Mouse (Mus musculus) lung, embryonic 14.5 days (tissue): ENCODE results near the gene Ank3. TPM values are rescaled to one million over a fixed set of nuclear protein-coding genes. Genes with fewer than 3 reads are reported as not detected.

Source experiments
- ATAC-seq: fragments of 200-750 bp; cut with Nextera tagmentation; 2 replicates; pipeline ENCODE4 v1.8.0; 2017; ENCODE audit warnings: mild to moderate bottlenecking, moderate TSS enrichment, moderate library complexity; ENCODE audit not compliant: insufficient read depth
- DNase-seq: peaks from one replicate; pipeline ENCODE4 v3.0.0-alpha.2; 2015
- H3K27ac ChIP-seq: fragments of 300-500 bp; sonication (generic); 2 replicates; pipeline ENCODE4 v1.5.1; 2014; ENCODE audit warnings: low read depth, mild to moderate bottlenecking, moderate library complexity
- H3K27me3 ChIP-seq: fragments of 300-500 bp; sonication (generic); 2 replicates; pipeline ENCODE4 v1.6.1; 2014; ENCODE audit warnings: low read length, control low read depth; ENCODE audit not compliant: insufficient read depth
- H3K36me3 ChIP-seq: fragments of 300-500 bp; sonication (generic); 2 replicates; pipeline ENCODE4 v1.6.1; 2014; ENCODE audit warnings: control low read depth; ENCODE audit not compliant: insufficient read depth
- H3K4me1 ChIP-seq: fragments of 300-500 bp; sonication (generic); 2 replicates; pipeline ENCODE4 v1.6.1; 2014; ENCODE audit warnings: antibody characterized with exemption, control low read depth; ENCODE audit not compliant: insufficient read depth
- H3K4me2 ChIP-seq: fragments of 300-500 bp; sonication (generic); 2 replicates; pipeline ENCODE4 v1.6.1; 2014; ENCODE audit warnings: mild to moderate bottlenecking
- H3K4me3 ChIP-seq: fragments of 300-500 bp; sonication (generic); 2 replicates; pipeline ENCODE4 v1.5.1; 2014; ENCODE audit warnings: low read depth, low read length
- H3K9ac ChIP-seq: fragments of 300-500 bp; sonication (generic); 2 replicates; pipeline ENCODE4 v1.6.1; 2014
- H3K9me3 ChIP-seq: fragments of 300-500 bp; sonication (generic); 2 replicates; pipeline ENCODE4 v1.6.1; 2016; ENCODE audit warnings: low read depth, low read length, control low read depth
- CTCF ChIP-seq: IDR thresholded peaks from 2 replicates; pipeline ENCODE4 v1.5.1; 2016; ENCODE audit warnings: antibody characterized with exemption, low read depth
- WGBS: fragments of 180-500 bp; shearing (Covaris S2); extraction: QIAGEN DNeasy Blood & Tissue Kit; methylation state at CpG from one replicate; pipeline ENCODE4 v1.1.7; 2014; 5-methylcytosine and 5-hydroxymethylcytosine counted together
- polyA plus RNA-seq: library from polyadenylated mRNA; unstranded; fragments of >200 nt; fragmentation: Nextera tagmentation; extraction: Ambion mirVana; gene quantifications from 2 replicates; pipeline ENCODE4 v1.2.1, GENCODE M21; 2014

The Ank3 gene
- polyA plus RNA-seq, 1 experiment from 2014 or later, result 16.2 TPM

GRCm38 (mm10) chr10:69941001-69941400 lies 542.4 kb downstream of the Ank3 start:
- Histone ChIP-seq H3K27ac (no peak overlapping the region), H3K4me2 (no peak overlapping the region), H3K4me1 (no peaks in the 10 kb centered on the region), H3K27me3 (no peaks in the 10 kb centered on the region), H3K36me3 (no peaks in the 10 kb centered on the region), H3K9me3 (no peaks in the 10 kb centered on the region), H3K9ac (no peak overlapping the region), H3K4me3 (no peak overlapping the region)
- 92% methylated on average over 7 of the region's 7 CpGs for WGBS
- no peak for TF ChIP-seq CTCF
- ATAC-seq, result no peak
- no peak for DNase-seq

DNA sequence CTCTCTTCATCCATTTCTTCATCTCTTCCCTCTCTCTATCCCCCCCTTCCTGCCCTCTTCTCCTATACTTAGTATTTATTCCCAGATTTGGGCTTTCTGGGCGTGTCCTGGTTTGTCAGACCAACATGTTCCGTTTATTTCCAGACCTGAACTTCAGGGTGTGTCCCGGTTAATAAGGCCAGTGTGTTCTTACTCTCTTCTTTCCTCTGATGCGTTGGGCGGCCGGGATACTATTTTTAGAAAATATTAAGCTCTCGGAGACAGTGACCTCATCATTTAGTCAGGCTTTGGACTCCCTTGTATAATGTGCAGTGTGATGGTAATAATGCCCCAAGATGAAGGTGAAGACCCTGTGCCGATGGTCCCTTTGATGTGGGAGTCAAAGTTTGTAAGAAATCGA lies 546.3 kb downstream of the Ank3 start:
- Histone ChIP-seq H3K27me3 (no peaks in the 10 kb centered on the region), H3K4me2 (no peak overlapping the region), H3K4me3 (no peak overlapping the region), H3K9ac (no peak overlapping the region), H3K9me3 (no peaks in the 10 kb centered on the region), H3K4me1 (no peaks in the 10 kb centered on the region), H3K27ac (no peak overlapping the region), H3K36me3 (no peaks in the 10 kb centered on the region)
- WGBS, result 69% methylated on average over 9 of the region's 9 CpGs
- no peak for TF ChIP-seq CTCF
- ATAC-seq (no peak), DNase-seq (no peak)

DNA sequence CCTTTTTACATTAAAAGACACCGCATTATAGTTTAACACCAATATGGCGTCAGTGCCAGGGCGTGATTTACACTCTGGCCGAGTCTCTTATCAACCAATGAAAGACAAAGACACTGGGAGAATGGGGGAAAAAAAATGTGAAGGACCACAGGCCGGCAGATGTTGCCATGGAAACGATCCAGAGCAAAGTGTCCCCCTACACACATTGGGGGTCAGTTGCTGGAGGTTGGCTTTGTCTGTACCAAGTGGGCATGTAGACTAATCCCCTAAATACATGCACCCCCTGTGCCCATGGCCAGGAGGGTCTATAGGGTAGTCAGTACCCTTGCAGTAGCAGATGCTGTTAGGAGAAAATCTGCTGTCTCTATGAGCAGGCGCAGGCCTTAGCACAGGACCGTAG lies 547.3 kb downstream of the Ank3 start:
- ATAC-seq (no peak), DNase-seq (no peak)
- Histone ChIP-seq H3K9me3 (no peaks in the 10 kb centered on the region), H3K36me3 (no peaks in the 10 kb centered on the region), H3K4me3 (no peak overlapping the region), H3K27me3 (no peaks in the 10 kb centered on the region), H3K4me1 (no peaks in the 10 kb centered on the region), H3K27ac (no peak overlapping the region), H3K9ac (no peak overlapping the region), H3K4me2 (no peak overlapping the region)
- 71% methylated on average over 8 of the region's 8 CpGs for WGBS
- no peak for TF ChIP-seq CTCF

DNA sequence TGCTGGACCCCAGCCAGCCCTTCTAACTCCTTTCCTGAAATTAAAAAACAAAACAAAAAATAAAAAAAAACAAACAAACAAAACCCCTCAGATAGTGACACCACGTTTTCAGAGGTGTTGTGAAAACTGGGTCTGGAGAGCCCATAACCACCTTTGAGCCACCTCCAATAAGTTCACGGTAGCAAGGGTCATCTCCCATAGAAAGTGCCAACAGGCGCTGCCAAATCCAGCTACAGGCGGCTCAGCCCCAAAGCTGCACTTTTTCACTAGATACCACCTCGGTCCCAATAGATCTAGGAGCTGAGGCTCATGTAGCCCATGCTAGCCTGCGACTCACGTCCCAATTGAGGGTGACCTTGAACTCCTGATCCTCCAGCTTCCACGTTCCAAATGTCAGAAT lies 547.7 kb downstream of the Ank3 start:
- no peak overlapping the region for H3K27ac ChIP-seq
- DNase-seq, result no peak
- H3K9me3 ChIP-seq, result no peaks in the 10 kb centered on the region
- TF ChIP-seq CTCF, result no peak
- 83% methylated on average over 8 of the region's 8 CpGs for WGBS
- no peak overlapping the region for H3K9ac ChIP-seq
- no peaks in the 10 kb centered on the region for H3K4me1 ChIP-seq
- H3K4me3 ChIP-seq, result no peak overlapping the region
- no peak for ATAC-seq
- H3K27me3 ChIP-seq, result no peaks in the 10 kb centered on the region
- no peak overlapping the region for H3K4me2 ChIP-seq
- H3K36me3 ChIP-seq, result no peaks in the 10 kb centered on the region

DNA sequence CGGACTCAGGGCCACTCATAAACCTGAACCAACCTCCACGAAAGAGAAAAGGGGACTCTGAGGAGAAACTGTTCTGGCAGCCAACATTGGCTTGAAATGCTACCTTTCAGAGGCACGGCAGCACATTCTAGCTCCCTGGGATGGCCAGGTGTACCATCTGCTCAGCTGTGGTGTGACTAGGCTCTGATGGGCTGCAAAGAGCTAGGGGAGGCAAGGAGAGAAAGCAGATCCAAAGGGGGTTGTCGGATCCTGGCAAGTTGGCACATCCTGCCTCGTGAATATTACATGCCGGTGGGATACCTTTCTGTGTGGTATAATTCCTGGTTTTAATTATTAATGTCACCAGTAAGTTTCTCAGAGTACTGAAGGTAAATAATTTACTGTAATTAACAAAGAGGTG lies 548.5 kb downstream of the Ank3 start:
- Histone ChIP-seq H3K4me3 (no peak overlapping the region), H3K9me3 (no peaks in the 10 kb centered on the region), H3K4me2 (no peak overlapping the region), H3K9ac (no peak overlapping the region), H3K27me3 (no peaks in the 10 kb centered on the region), H3K36me3 (no peaks in the 10 kb centered on the region), H3K4me1 (no peaks in the 10 kb centered on the region), H3K27ac (no peak overlapping the region)
- DNase-seq, result no peak
- no peak for TF ChIP-seq CTCF
- ATAC-seq, result no peak
- 84% methylated on average over 6 of the region's 6 CpGs for WGBS

- H3K36me3 ChIP-seq, result no peaks in the 10 kb centered on the region
- no peak overlapping the region for H3K4me2 ChIP-seq
- H3K4me3 ChIP-seq, result no peak overlapping the region
- DNase-seq, result no peak
- H3K4me1 ChIP-seq, result no peaks in the 10 kb centered on the region
- no peak overlapping the region for H3K9ac ChIP-seq
- no peaks in the 10 kb centered on the region for H3K27me3 ChIP-seq
- H3K27ac ChIP-seq, result no peak overlapping the region
- no peaks in the 10 kb centered on the region for H3K9me3 ChIP-seq
- WGBS, result 86% methylated on average over 11 of the region's 11 CpGs
- ATAC-seq, result no peak
- TF ChIP-seq CTCF, result no peak
Measured at GRCm38 (mm10) chr10:69950236-69950918, 551.8 kb downstream of the Ank3 start.

DNA sequence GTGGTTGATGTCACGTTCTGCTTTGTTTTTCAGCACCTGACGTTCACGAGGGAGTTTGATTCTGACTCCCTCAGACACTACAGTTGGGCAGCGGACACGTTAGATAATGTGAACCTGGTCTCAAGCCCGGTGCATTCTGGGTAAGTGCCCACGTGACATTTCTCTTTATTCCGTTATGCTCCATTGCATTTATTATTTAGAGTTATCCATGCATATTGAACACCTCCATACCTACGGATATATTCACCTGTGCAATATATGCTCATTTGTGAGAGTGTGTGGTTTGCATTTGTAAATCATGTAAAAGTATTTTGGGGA lies 552.3 kb downstream of the Ank3 start:
- Histone ChIP-seq H3K9ac (no peak overlapping the region), H3K9me3 (no peaks in the 10 kb centered on the region), H3K4me2 (no peak overlapping the region), H3K27ac (no peak overlapping the region), H3K27me3 (no peaks in the 10 kb centered on the region), H3K36me3 (no peaks in the 10 kb centered on the region), H3K4me3 (no peak overlapping the region), H3K4me1 (no peaks in the 10 kb centered on the region)
- DNase-seq (no peak), ATAC-seq (no peak)
- 90% methylated on average over 9 of the region's 9 CpGs for WGBS
- TF ChIP-seq CTCF, result no peak

DNA sequence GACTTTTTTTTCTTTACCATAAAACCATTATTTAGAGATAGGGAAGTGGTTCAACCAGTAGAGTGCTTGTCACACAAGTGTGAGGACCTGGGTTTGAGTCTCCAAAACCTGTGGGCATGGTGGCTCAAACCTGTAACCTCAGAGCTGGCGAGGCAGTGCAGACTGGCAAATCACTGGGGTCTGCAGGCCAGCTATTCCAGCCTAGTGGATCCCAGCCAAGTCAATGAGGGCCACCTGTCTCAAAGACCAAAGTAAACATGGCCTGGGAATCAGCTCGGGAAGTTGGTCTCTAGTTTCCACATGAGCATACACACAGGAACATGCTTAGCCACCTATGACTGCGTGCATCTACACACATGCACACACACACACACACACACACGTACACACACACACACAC lies 552.9 kb downstream of the Ank3 start:
- no peaks in the 10 kb centered on the region for H3K27me3 ChIP-seq
- no peak overlapping the region for H3K4me3 ChIP-seq
- WGBS, result 64% methylated on average over 4 of the region's 4 CpGs
- H3K9me3 ChIP-seq, result no peaks in the 10 kb centered on the region
- TF ChIP-seq CTCF, result no peak
- ATAC-seq (no peak), DNase-seq (no peak)
- H3K27ac ChIP-seq, result no peak overlapping the region
- no peak overlapping the region for H3K4me2 ChIP-seq
- H3K9ac ChIP-seq, result no peak overlapping the region
- H3K4me1 ChIP-seq, result no peaks in the 10 kb centered on the region
- no peaks in the 10 kb centered on the region for H3K36me3 ChIP-seq
